Mouse (Mus musculus) lung, postnatal 0 days (tissue): Measurements from ENCODE around the gene Fxyd3. TPM values are rescaled to one million over a fixed set of nuclear protein-coding genes. Genes with fewer than 3 reads are reported as not detected.
A peak's percentile ranks its signal among the peaks of the same experiment; 100 is the strongest.

Experiments used
- ATAC-seq: fragments of 200-750 bp; cut with Nextera tagmentation; 2 replicates; pipeline ENCODE4 v1.8.0; 2017; ENCODE audit warnings: moderate library complexity
- DNase-seq: peaks from one replicate; pipeline ENCODE4 v3.0.0-alpha.2; 2016; ENCODE audit warnings: low spot score
- H3K27ac ChIP-seq: fragments of 300-500 bp; sonication (generic); 2 replicates; pipeline ENCODE4 v1.5.1; 2014; ENCODE audit warnings: antibody characterized with exemption, mild to moderate bottlenecking, low read length, mixed read lengths
- H3K27me3 ChIP-seq: fragments of 300-500 bp; sonication (generic); replicated peaks from 2 replicates; pipeline ENCODE4 v1.6.1; 2014; ENCODE audit warnings: low read length, mixed read lengths; ENCODE audit not compliant: insufficient read depth
- H3K36me3 ChIP-seq: fragments of 300-500 bp; sonication (generic); 2 replicates; pipeline ENCODE4 v1.6.1; 2014; ENCODE audit warnings: low read length, mixed read lengths; ENCODE audit not compliant: insufficient read depth
- H3K4me1 ChIP-seq: fragments of 300-500 bp; sonication (generic); 2 replicates; pipeline ENCODE4 v1.6.1; 2014; ENCODE audit warnings: antibody characterized with exemption, low read depth, low read length, mixed read lengths; ENCODE audit not compliant: insufficient read depth
- H3K4me2 ChIP-seq: fragments of 300-500 bp; sonication (generic); replicated peaks from 2 replicates; pipeline ENCODE4 v1.6.1; 2014; ENCODE audit warnings: low read depth, mild to moderate bottlenecking, low read length, moderate library complexity, mixed read lengths
- H3K4me3 ChIP-seq: fragments of 300-500 bp; sonication (generic); 2 replicates; pipeline ENCODE4 v1.5.1; 2014; ENCODE audit warnings: low read depth, low read length
- H3K9ac ChIP-seq: fragments of 300-500 bp; sonication (generic); replicated peaks from 2 replicates; pipeline ENCODE4 v1.6.1; 2014; ENCODE audit warnings: low read depth, mild to moderate bottlenecking
- H3K9me3 ChIP-seq: fragments of 300-500 bp; sonication (generic); 2 replicates; pipeline ENCODE4 v1.6.1; 2016; ENCODE audit warnings: low read length, mixed read lengths
- CTCF ChIP-seq: IDR thresholded peaks from 2 replicates; pipeline ENCODE4 v1.5.1; 2016; ENCODE audit warnings: antibody characterized with exemption, mild to moderate bottlenecking
- EP300 ChIP-seq: IDR thresholded peaks from 2 replicates; pipeline ENCODE4 v1.6.1; 2016; ENCODE audit warnings: antibody characterized with exemption, mild to moderate bottlenecking, control low read depth
- WGBS: fragments of 180-500 bp; shearing (Covaris S2); extraction: QIAGEN DNeasy Blood & Tissue Kit; methylation state at CpG from one replicate; pipeline ENCODE4 v1.1.7; 2014; 5-methylcytosine and 5-hydroxymethylcytosine counted together
- polyA plus RNA-seq: library from polyadenylated mRNA; unstranded; fragments of >200 nt; fragmentation: Nextera tagmentation; extraction: Ambion mirVana; gene quantifications from 2 replicates; pipeline ENCODE4 v1.2.1, GENCODE M21; 2015

Gene Fxyd3
- polyA plus RNA-seq, 1 experiment from 2014 or later: 78.1 TPM

- H3K4me2 ChIP-seq: no peak overlapping the region
- WGBS: 73% methylated on average over 9 of the region's 9 CpGs
These were observed 20.5 kb upstream of the Fxyd3 start for GRCm38 (mm10) chr7:31096892-31097564.

GRCm38 (mm10) chr7:31094774-31095501, 18.4 kb upstream of the Fxyd3 start:
- 28% methylated on average over 12 of the region's 12 CpGs for WGBS
- H3K4me1 ChIP-seq: no peaks in the 10 kb centered on the region
- H3K27me3 ChIP-seq: no peaks in the 10 kb centered on the region
- DNase-seq: peak; percentile 55
- peak; percentile 48 for ATAC-seq
- no peak overlapping the region for H3K4me2 ChIP-seq
- no peak for TF ChIP-seq EP300
- peak; percentile 44 for TF ChIP-seq CTCF
- H3K27ac ChIP-seq: no peak overlapping the region
- H3K9me3 ChIP-seq: no peaks in the 10 kb centered on the region
- no peaks in the 10 kb centered on the region for H3K36me3 ChIP-seq
- no peak overlapping the region for H3K4me3 ChIP-seq
- no peak overlapping the region for H3K9ac ChIP-seq

More at GRCm38 (mm10) chr7:31096892-31097564, 20.5 kb upstream of the Fxyd3 start:
- ATAC-seq (no peak), DNase-seq (no peak)
- H3K27ac ChIP-seq: no peak overlapping the region
- H3K9ac ChIP-seq: no peak overlapping the region
- H3K9me3 ChIP-seq: no peaks in the 10 kb centered on the region
- no peak overlapping the region for H3K4me3 ChIP-seq
- TF ChIP-seq CTCF: no peak
- TF ChIP-seq EP300: no peak
- H3K27me3 ChIP-seq: no peaks in the 10 kb centered on the region
- H3K36me3 ChIP-seq: no peaks in the 10 kb centered on the region
- no peaks in the 10 kb centered on the region for H3K4me1 ChIP-seq

GRCm38 (mm10) chr7:31089721-31090120, 13.2 kb upstream of the Fxyd3 start:
- H3K4me3 ChIP-seq: no peak overlapping the region
- no peaks in the 10 kb centered on the region for H3K9me3 ChIP-seq
- H3K36me3 ChIP-seq: no peaks in the 10 kb centered on the region
- H3K27me3 ChIP-seq: no peaks in the 10 kb centered on the region
- H3K27ac ChIP-seq: no peak overlapping the region
- no peak overlapping the region for H3K4me2 ChIP-seq
- no peak overlapping the region for H3K9ac ChIP-seq
- DNase-seq (no peak), ATAC-seq (no peak)
- H3K4me1 ChIP-seq: peaks cover 4% of the 10 kb centered on the region; the same call in 1 of the 2 replicates
- no peak for TF ChIP-seq CTCF
- no peak for TF ChIP-seq EP300
- WGBS: 70% methylated on average over 2 of the region's 2 CpGs

GRCm38 (mm10) chr7:31088206-31088605, 11.7 kb upstream of the Fxyd3 start:
- no peak overlapping the region for H3K27ac ChIP-seq

GRCm38 (mm10) chr7:31087262-31087661, 10.8 kb upstream of the Fxyd3 start:
- DNase-seq (no peak), ATAC-seq (no peak)
- Histone ChIP-seq H3K36me3 (no peaks in the 10 kb centered on the region), H3K9ac (no peak overlapping the region), H3K4me2 (no peak overlapping the region), H3K4me3 (no peak overlapping the region), H3K27ac (no peak overlapping the region), H3K27me3 (no peaks in the 10 kb centered on the region), H3K9me3 (no peaks in the 10 kb centered on the region), H3K4me1 (peaks cover 4% of the 10 kb centered on the region; the same call in 1 of the 2 replicates)
- 41% methylated on average over 2 of the region's 2 CpGs for WGBS
- TF ChIP-seq CTCF: no peak
- no peak for TF ChIP-seq EP300

More at GRCm38 (mm10) chr7:31088206-31088605, 11.7 kb upstream of the Fxyd3 start:
- no peak overlapping the region for H3K4me3 ChIP-seq
- no peaks in the 10 kb centered on the region for H3K36me3 ChIP-seq
- TF ChIP-seq EP300 (no peak), CTCF (no peak)
- no peaks in the 10 kb centered on the region for H3K27me3 ChIP-seq
- DNase-seq (no peak), ATAC-seq (no peak)
- WGBS: 72% methylated on average over 3 of the region's 3 CpGs
- H3K9ac ChIP-seq: no peak overlapping the region
- H3K4me2 ChIP-seq: no peak overlapping the region
- H3K9me3 ChIP-seq: no peaks in the 10 kb centered on the region
- H3K4me1 ChIP-seq: peaks cover 4% of the 10 kb centered on the region; the same call in 1 of the 2 replicates

- ATAC-seq: no peak
- Histone ChIP-seq H3K4me3 (no peak overlapping the region), H3K27ac (no peak overlapping the region), H3K9me3 (no peaks in the 10 kb centered on the region), H3K9ac (no peak overlapping the region), H3K36me3 (no peaks in the 10 kb centered on the region), H3K27me3 (no peaks in the 10 kb centered on the region), H3K4me2 (no peak overlapping the region), H3K4me1 (peaks cover 4% of the 10 kb centered on the region; the same call in 1 of the 2 replicates)
- WGBS: 87% methylated on average over 9 of the region's 9 CpGs
- no peak for DNase-seq
- TF ChIP-seq EP300 (no peak), CTCF (no peak)
These were observed 9.8 kb upstream of the Fxyd3 start for GRCm38 (mm10) chr7:31086175-31086755.
